Mouse (Mus musculus) urinary bladder, postnatal 14 days (tissue): ENCODE measurements at regions not wholly inside any gene's neighbourhood (a gene's known extent, or its start where the extent isn't known, plus 50 kb on each side); places are given as distances from the start of the nearest gene placed in this dataset.

ENCODE experiments used
- DNase-seq: peaks from one replicate; pipeline ENCODE4 v3.0.0; 2021; ENCODE audit warnings: low spot score

DNA sequence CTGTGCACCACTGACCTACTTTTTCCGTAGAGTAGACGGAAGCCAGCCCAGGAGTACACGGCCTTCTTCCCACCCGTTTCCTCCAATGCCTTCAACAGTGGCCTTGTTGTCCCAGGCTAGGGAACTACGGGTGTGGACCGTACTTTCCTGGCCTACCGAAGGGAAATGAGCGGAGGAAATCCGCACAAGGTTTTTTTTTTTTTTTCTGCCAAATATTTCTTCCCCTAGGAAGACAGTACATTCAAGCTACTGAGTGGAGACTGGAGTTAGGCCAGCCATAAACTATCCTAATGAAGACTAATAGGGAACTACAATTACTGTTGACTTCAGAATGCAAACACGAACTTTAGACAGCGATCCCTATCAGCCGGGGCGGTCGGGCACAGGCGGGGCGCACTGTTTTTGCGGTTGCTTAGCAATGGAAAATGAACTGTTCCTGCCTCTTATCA, 177.3 kb downstream of the Ttc8 start:
- DNase-seq: peak; percentile 40

DNA sequence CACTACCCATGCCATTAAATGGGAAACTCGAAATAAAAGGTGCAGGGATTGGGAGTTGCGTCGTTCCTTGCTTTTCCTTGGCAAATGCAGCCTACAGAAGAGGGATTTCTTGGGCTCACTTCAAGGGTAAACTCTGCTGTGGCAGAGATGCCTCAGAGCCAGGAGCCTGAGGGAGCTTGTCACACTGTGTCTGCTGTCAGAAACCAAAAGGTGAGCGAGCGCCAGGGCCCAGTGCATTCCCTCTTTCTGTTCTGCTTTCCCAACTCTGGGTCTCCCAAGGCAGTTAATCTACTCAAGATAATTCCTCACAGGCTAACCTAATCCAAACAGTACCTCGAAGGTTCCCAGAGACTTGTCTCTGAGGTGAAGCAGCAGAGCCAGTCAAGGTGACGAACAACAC, 179.5 kb downstream of the Ttc8 start:
- no peak for DNase-seq

GRCm38 (mm10) chr12:99108616-99109015, 188.2 kb downstream of the Ttc8 start:
- DNase-seq: no peak

GRCm38 (mm10) chr12:99113781-99114180, 193.4 kb downstream of the Ttc8 start:
- no peak for DNase-seq

DNA sequence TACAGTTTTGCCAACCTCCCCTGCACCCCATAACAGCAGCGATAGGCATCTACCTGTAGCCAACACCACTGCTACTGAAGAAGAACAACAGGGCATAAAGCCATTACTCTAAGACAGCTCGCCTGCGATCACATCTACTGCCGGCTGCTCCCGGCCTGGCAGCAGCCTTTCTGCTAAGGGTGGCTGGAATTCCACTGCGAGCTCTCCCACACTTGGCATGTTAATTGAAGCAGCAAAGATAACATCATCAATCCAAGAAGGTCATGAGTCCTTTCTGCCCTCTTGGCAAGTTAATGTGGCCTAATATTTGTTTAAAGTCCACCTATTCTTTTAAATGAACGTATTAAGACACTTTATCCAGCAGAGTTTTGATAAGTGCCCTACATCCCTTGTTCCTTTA, 196.1 kb downstream of the Ttc8 start:
- DNase-seq: no peak

DNA sequence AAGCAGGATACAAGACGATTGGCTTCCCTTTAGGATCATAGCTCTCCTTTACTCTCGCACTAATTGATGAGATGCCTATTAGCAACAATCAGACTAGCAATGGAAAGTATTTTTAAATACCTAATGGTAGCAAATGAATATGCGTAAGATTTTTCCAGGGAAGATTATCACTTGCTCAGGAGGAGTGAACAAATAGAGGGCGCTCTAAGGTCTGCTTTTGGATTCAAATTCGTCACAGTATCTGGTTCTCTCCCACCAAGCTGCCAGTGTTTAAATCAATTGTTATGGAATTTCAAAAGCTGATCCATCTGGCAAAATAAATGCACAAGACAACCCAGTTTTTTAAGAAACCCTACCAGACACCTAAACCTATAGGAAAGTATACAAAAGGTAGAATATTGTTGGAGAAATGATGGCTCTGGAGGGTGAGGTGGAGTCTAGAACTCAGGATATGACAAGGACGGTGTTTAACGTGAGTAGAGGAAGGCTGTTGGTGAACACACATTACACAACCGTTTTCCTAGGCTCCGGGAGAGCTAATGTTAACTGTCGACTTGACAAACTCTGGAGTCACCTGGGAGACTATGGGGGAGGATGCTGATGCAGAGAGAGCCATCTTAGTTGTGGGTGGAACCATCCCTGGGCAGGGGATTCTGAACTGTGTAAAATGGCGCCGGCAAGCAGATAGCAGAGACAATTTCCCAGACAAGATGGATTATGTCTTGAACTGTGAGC, 198.2 kb downstream of the Ttc8 start:
- no peak for DNase-seq

GRCm38 (mm10) chr12:99119966-99120365, 199.6 kb downstream of the Ttc8 start:
- DNase-seq: no peak

DNA sequence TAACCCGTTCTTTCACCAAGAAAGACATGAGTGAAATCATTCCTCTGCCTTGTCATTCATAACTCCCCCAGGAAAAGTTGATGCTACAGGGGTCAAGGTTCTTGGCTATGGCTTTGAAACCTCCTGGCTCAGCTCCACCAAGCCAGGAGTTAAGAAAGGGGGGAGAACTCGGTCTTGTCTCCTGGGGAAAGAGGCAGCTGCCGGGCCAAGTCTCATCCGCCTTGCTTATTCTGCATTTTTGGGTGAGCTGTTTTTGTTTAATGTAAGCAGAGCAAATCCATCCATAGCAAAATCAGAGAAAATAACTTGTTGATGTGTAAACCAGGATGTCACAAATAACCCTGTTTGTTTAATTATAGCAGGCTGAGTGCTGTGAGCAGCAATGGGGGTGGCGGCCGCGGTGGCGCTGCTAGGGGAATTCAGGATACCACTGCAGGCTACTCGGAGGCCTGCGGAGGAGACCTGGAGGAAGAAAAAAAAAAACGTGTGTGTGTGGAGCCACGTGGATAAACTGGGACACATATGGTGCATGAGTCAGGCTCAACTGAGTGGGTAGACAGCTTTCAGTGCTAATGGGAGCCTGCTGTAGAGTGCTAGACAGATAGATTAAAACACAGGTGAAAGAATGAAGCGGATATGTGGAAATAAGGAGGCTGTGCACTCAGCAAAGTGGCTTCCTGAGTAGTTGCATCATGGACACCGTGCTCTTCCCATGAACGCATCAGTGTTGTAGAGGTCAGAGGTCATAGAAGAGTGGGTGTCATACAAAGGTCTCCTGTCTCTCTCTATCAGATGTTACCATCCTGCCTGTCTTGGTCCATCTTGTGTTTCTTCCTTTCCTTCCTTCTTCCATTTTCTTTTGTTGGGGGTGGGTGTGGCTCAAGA, 203.5 kb downstream of the Ttc8 start:
- no peak for DNase-seq

DNA sequence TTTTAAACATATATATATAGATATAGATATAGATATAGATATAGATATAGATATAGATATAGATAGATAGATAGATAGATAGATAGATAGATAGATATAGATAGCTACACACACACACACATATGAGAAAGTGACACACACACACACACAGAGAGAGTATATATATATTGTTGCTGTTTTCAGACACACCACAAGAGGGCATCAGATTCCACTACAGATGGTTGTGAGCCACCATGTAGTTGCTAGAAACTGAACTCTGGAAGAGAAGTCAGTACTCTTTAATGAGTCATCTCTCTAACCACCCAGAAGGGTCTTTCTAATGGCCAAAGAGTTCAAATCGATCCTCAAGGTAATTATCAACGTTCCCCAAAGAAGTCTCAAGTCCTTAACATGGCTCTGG, 205.8 kb downstream of the Ttc8 start:
- no peak for DNase-seq
